Mouse (Mus musculus): Measurements from ENCODE around the gene Tma7.
A peak's percentile ranks its signal among the peaks of the same experiment; 100 is the strongest.

The Tma7 gene

DNA sequence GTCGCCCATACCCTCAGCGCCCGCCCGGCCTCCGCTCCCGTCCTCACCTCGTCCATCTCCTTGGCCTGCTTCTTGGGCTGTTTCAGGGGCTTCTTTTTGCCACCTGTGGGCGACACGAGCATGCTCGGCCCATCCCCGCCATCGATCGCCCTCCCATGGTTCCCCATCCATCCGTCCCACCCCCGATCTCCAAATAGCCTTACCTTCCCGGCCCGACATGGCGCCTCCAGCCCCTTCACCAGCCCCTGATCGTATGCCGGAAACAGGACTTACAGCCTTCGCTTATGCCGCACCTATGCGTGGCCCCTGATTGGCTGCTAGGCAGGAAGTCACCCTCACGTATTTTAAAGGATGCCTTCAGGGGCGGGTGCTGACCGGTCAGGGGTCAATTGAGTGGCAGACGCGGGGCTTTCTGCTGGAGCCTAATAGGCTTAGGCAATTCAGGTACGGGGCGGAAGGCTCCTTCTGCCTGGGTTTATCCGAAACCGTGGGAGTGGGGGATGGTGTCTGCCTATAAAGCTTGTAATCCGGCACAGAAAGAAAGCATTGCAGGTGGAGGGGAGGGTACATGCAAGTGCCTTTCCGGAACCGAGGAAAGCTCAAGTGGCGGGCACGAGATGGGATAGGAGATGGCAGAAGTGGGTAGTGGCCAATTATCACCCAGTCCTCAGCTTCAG lies at the start of gene Tma7, which contains the start of gene Ccdc51:
Tma7 (minus strand) TSS at position 464 of the 677 bp plus-strand sequence.
Ccdc51 (plus strand) TSS at position 370 of the 677 bp plus-strand sequence.
- DNase-seq (ENCODE audit: extremely low read depth, low read depth) = peak; percentile 93

- no peak for DNase-seq (ENCODE audit: extremely low read depth, low read depth)
These were observed 47.7 kb upstream of the Tma7 start for GRCm38 (mm10) chr9:109130076-109130475.

GRCm38 (mm10) chr9:109128211-109128610 lies 45.8 kb upstream of the Tma7 start:
- DNase-seq (ENCODE audit: extremely low read depth, low read depth) = peak; percentile 13

DNA sequence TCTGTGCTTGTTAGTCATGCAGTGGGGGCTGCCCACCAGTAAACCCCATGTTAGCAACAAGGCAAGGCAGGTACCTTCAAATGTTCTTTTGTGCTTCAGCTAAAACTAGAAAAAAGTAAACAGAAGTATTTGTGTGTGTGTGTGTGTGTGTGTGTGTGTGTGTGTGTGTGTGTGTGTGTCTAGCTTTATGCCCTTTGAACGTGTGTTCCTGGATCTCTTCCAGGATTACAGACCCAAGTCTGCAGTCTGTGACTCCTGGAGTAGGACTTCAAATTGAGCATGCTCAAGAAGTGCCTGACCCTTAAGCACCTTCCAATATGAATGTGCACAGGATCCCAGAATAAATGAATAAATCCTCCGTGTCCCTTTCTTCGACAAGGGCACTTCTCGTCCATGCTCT lies 44.7 kb upstream of the Tma7 start:
- no peak for DNase-seq (ENCODE audit: extremely low read depth, low read depth)

- no peak for DNase-seq (ENCODE audit: extremely low read depth, low read depth)
These were observed 43.1 kb upstream of the Tma7 start for GRCm38 (mm10) chr9:109125481-109125880.

GRCm38 (mm10) chr9:109125043-109125442 lies 42.7 kb upstream of the Tma7 start:
- DNase-seq (ENCODE audit: extremely low read depth, low read depth) = no peak

- no peak for DNase-seq (ENCODE audit: extremely low read depth, low read depth)
These were observed 41.8 kb upstream of the Tma7 start for GRCm38 (mm10) chr9:109124164-109124563.

DNA sequence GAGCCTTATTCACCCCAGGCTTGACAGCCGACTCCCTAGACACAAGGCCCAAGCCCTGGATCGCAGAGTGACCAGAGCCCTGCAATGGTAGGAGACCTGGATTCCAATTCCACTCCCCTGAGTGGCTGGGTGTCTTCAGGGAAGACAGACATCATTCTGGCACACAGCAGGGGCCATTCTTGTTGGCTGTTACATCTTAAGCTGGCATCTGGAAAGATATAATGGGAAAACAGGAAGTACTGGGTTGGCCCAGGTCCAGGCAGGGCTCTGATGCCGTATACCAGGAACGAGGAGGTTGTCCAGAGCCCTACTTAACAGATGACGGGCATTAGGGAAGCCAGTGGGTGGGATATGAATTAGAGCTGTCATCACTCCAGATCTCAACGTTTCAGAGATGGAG lies 40.9 kb upstream of the Tma7 start:
- peak; percentile 42 for DNase-seq (ENCODE audit: extremely low read depth, low read depth)

GRCm38 (mm10) chr9:109122553-109123085 lies 40.2 kb upstream of the Tma7 start:
- DNase-seq (ENCODE audit: extremely low read depth, low read depth) = peak; percentile 38

DNA sequence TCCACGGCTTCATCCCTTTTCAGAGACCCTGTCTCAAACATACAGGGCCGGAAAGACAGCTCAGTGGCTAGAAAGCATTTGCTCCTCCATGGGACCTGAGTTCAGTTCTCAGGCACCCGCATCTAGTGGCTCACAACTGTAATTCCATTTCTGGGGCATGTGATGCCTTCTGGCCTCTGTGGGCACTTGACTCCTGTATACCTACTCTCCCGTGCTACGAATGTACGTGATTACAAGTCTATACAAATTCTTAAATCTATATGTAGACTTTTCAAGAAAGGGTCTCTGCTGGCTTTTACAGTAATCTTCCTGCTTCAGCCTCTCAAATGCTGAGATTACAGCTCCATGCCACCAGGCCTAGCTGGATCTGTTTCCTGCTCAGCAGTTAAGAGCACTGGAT lies 38.6 kb upstream of the Tma7 start:
- DNase-seq (ENCODE audit: extremely low read depth, low read depth) = no peak

GRCm38 (mm10) chr9:109119571-109119970 lies 37.2 kb upstream of the Tma7 start:
- DNase-seq (ENCODE audit: extremely low read depth, low read depth) = no peak

GRCm38 (mm10) chr9:109118106-109118505 lies 35.7 kb upstream of the Tma7 start:
- no peak for DNase-seq (ENCODE audit: extremely low read depth, low read depth)

DNA sequence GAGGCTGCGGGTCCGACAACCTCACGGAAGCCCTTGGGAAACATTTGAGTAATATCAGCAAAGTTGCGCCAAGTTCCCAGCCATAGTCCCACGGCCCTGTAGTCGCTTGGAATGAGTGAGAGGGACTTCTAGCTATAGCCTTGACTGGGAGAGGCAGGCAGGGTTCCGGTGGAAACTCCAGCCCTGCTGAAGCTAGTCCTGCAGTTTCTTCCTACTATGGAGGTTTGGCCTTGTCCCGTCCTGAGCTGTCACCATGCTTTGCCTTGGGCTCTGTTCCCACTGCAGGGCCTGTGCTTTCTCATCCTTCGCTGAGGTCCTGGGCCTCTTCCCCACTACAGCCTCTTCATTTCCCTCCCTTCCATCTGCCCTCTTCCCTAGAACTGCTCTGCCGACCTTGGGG lies 33.8 kb upstream of the Tma7 start:
- no peak for DNase-seq (ENCODE audit: extremely low read depth, low read depth)

DNA sequence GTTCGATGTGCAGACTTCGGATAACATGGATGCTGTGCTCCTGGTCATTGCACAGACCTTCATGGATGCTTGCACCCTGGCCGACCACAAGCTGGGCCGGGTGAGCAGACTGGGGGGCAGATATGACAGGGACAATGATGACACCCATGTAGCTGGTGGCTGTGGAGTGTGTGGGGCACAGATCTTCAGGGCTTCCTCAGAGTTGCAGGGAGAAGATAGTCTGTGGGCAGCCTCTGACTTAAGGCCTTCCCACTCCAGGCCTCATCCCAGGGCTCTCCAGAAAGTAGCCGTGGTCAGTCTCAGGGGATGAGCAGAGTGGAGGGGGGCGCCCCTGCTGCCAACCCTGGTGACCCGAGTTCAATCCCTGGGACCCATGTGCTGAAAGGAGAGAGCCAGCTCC lies 32.5 kb upstream of the Tma7 start:
- no peak for DNase-seq (ENCODE audit: extremely low read depth, low read depth)

- DNase-seq (ENCODE audit: extremely low read depth, low read depth) = no peak
These were observed 31.9 kb upstream of the Tma7 start for GRCm38 (mm10) chr9:109114276-109114675.

- DNase-seq (ENCODE audit: extremely low read depth, low read depth) = no peak
These were observed 30.9 kb upstream of the Tma7 start for GRCm38 (mm10) chr9:109113331-109113730.

DNA sequence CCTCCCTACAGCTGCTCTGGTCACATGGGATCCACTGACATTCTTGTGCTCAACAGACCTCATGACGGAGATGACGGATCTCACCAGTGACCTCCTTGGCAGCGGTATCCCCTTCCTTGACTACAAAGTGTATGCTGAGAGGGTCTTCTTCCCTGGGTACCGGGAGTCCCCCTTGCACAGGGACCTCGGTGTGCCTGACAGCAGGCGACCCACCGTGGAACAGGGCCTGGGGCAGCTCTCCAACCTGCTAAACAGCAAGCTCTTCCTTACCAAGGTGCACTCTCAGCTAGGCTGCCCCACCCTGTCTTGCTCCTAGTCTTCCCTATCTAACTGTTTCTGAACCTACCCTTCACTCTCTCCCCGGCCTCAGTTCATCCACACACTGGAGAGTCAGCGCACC lies 29.2 kb upstream of the Tma7 start:
- no peak for DNase-seq (ENCODE audit: extremely low read depth, low read depth)

GRCm38 (mm10) chr9:109111101-109111500 lies 28.7 kb upstream of the Tma7 start:
- no peak for DNase-seq (ENCODE audit: extremely low read depth, low read depth)

DNA sequence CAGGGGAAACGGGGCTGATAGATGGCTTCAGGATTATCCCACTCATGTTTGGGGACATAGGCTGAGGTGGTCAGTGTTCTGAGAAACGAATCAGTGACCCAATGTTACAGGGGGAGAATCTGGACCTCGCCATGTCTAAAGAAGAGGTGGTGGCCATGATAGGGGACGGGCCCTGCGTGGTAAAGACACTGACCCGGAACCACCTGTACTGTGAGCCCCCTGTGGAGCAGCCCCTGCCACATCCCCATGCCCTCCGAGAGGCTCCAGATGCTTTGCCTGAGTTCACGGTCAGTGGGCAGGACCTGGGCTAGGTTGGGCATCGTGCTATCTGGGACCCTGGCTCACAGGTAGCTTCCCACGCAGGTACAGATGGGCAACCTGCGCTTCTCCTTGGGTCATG lies 27.9 kb upstream of the Tma7 start:
- no peak for DNase-seq (ENCODE audit: extremely low read depth, low read depth)

- DNase-seq (ENCODE audit: extremely low read depth, low read depth) = no peak
These were observed 25.0 kb upstream of the Tma7 start for GRCm38 (mm10) chr9:109107341-109107740.

- no peak for DNase-seq (ENCODE audit: extremely low read depth, low read depth)
These were observed 23.3 kb upstream of the Tma7 start for GRCm38 (mm10) chr9:109105648-109106047.

GRCm38 (mm10) chr9:109105011-109105410 lies 22.6 kb upstream of the Tma7 start:
- no peak for DNase-seq (ENCODE audit: extremely low read depth, low read depth)

DNA sequence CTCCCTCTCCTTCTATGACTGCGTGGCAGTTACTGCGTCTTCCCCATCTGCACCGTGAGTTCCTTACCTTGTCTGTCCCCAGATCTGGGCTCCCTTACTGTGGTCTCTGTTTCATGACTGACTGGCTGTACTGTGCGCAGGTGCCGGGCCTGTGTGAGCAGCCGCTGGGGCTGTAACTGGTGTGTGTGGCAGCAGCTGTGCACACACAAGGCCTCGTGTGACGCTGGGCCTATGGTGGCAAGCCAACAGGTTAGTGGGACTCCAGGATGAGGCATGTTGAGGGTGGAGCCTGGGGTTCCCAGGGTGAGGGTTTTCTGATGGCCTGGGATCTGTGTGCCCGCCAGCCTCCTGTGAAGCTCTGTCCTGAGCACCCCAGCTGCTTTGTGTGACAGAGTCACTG lies 21.7 kb upstream of the Tma7 start:
- DNase-seq (ENCODE audit: extremely low read depth, low read depth) = no peak
